8 mouse cellular contexts compared by ENCODE assay signal in genomic region chr5:148550393-148550792, GRCm38 (mm10). TPM values are rescaled to one million over a fixed set of nuclear protein-coding genes. Genes with fewer than 3 reads are reported as not detected.
DNase-seq lines count a peak whose midpoint lies in the region; ATAC-seq and TF ChIP-seq lines count a peak whose summit lies in the region.

No protein-coding gene starts in this region.

- ATAC-seq in hindbrain, embryonic 11.5 days (ENCODE audit: low FRiP score) = no peak
- no peak for ATAC-seq in limb, embryonic 15.5 days (ENCODE audit: insufficient number of reproducible peaks, low FRiP score, low TSS enrichment, low read depth)

- peak overlapping the region; percentile 59 for H3K9ac ChIP-seq in hindbrain, embryonic 11.5 days (ENCODE audit: low read depth, low read length)
- no peak overlapping the region for H3K9ac ChIP-seq in limb, embryonic 15.5 days

- no peak for TF ChIP-seq POLR2A in myocyte (IDR thresholded peaks at IDR 0.05; ENCODE audit: insufficient read length, low read depth)

- H3K79me2 ChIP-seq in myocyte (ENCODE audit: control insufficient read depth, insufficient read depth) = peaks cover 66% of the 10 kb centered on the region

- peak overlapping the region; percentile 67 for H3K4me3 ChIP-seq in hindbrain, embryonic 11.5 days (ENCODE audit: low read depth, low read length)
- H3K4me3 ChIP-seq in limb, embryonic 15.5 days = peak overlapping the region; percentile 67
- peak overlapping the region; percentile 91 for H3K4me3 ChIP-seq in myocyte

- H3K4me2 ChIP-seq in hindbrain, embryonic 11.5 days (replicated peaks; ENCODE audit: low read depth, low read length) = peak overlapping the region; percentile 72
- peak overlapping the region; percentile 65 for H3K4me2 ChIP-seq in limb, embryonic 15.5 days
- peak overlapping the region; percentile 79 for H3K4me2 ChIP-seq in myocyte (ENCODE audit: low read depth)

- no peaks in the 10 kb centered on the region for H3K36me3 ChIP-seq in hindbrain, embryonic 11.5 days (ENCODE audit: control insufficient read depth, insufficient read depth, low read length)
- no peaks in the 10 kb centered on the region for H3K36me3 ChIP-seq in limb, embryonic 15.5 days
- H3K36me3 ChIP-seq in myocyte (ENCODE audit: control insufficient read depth, insufficient read depth) = no peaks in the 10 kb centered on the region

- no peak overlapping the region for H3ac ChIP-seq in myocyte (ENCODE audit: control insufficient read depth, insufficient read length)

- H3K4me1 ChIP-seq in hindbrain, embryonic 11.5 days (replicated peaks; ENCODE audit: control insufficient read depth, insufficient read depth, low read length) = peaks cover 13% of the 10 kb centered on the region
- peaks cover 46% of the 10 kb centered on the region for H3K4me1 ChIP-seq in limb, embryonic 15.5 days

- peak; percentile 49 for DNase-seq in cerebellum, adult 9-10 months
- DNase-seq in cerebellum, adult 11 months = no peak
- peak; percentile 46 to 47 for DNase-seq in B cell, adult 2 months
- DNase-seq in embryo, embryonic 10.5 days (ENCODE audit: low spot score) = peak; percentile 44
- DNase-seq in hindbrain, embryonic 11.5 days (ENCODE audit: low spot score) = peak; percentile 19
- DNase-seq in gastrocnemius, postnatal 25 days = no peak

- 1% methylated on average over 6 of the region's 6 CpGs for WGBS in hindbrain, embryonic 11.5 days
- 4% methylated on average over 6 of the region's 6 CpGs for WGBS in limb, embryonic 15.5 days

- H3K27ac ChIP-seq in hindbrain, embryonic 11.5 days (ENCODE audit: low read depth, low read length) = no peak overlapping the region
- peak overlapping the region; percentile 27; the same call in 1 of the 2 replicates for H3K27ac ChIP-seq in limb, embryonic 15.5 days

- H3K27me3 ChIP-seq in hindbrain, embryonic 11.5 days (ENCODE audit: control insufficient read depth, insufficient read depth, low read length) = no peaks in the 10 kb centered on the region; the same call in 1 of the 2 replicates
- peaks cover 8% of the 10 kb centered on the region; the same call in 1 of the 2 replicates for H3K27me3 ChIP-seq in limb, embryonic 15.5 days
- no peaks in the 10 kb centered on the region for H3K27me3 ChIP-seq in myocyte (ENCODE audit: control insufficient read depth, insufficient read depth, insufficient read length)

- no peaks in the 10 kb centered on the region for H3K9me3 ChIP-seq in hindbrain, embryonic 11.5 days (ENCODE audit: control insufficient read depth, low read length)
- H3K9me3 ChIP-seq in limb, embryonic 15.5 days = no peaks in the 10 kb centered on the region

TF ChIP-seq in myocyte, 11 proteins besides CTCF, POLR2A, EP300 and RAD21:
- no peak for TF ChIP-seq E2F4 (IDR thresholded peaks at IDR 0.05; ENCODE audit: insufficient read depth)
- no peak for TF ChIP-seq SRF (IDR thresholded peaks at IDR 0.05; ENCODE audit: control insufficient read depth, insufficient read length, low read depth)

RNA-seq across cellular contexts. Expression of gene Ubl3, which starts 2.2 kb away (rescaled TPM):
- 76.6 and 82.7 TPM in 2 replicates for polyA plus RNA-seq in hindbrain, embryonic 11.5 days (2014; fragmentation: Nextera tagmentation; extraction: Ambion mirVana)
- polyA plus RNA-seq in limb, embryonic 15.5 days (2015; fragmentation: Nextera tagmentation; extraction: Ambion mirVana) = 73.1 and 73.6 TPM in 2 replicates
- polyA plus RNA-seq in myocyte (2012; fragmentation: generic; extraction: Trizol) = 43.3 TPM
- 100 to 1,000 TPM; 102 to 104 TPM for total RNA-seq in gastrocnemius, postnatal 25 days (2021)

Comparison
In these comparisons a context has a peak if more than half of its experiments do, and no peak if none do; other contexts are left out.
1. DNase-seq: peak in cerebellum, adult 9-10 months (single experiment), B cell, adult 2 months (2 of 2), embryo, embryonic 10.5 days (single experiment) and hindbrain, embryonic 11.5 days (single experiment); none in cerebellum, adult 11 months (single experiment) and gastrocnemius, postnatal 25 days (single experiment).
2. Peak in every context shown above with its lines, with median percentiles within 50 percentile points of each other: H3K4me2 ChIP-seq and H3K4me3 ChIP-seq.